Mouse (Mus musculus): ENCODE data around the gene Stox2. TPM values are rescaled to one million over a fixed set of nuclear protein-coding genes. Genes with fewer than 3 reads are reported as not detected.

Gene Stox2
- total RNA-seq, 2 experiments from 2014 or later, result 9.4 to 10.5 TPM

DNA sequence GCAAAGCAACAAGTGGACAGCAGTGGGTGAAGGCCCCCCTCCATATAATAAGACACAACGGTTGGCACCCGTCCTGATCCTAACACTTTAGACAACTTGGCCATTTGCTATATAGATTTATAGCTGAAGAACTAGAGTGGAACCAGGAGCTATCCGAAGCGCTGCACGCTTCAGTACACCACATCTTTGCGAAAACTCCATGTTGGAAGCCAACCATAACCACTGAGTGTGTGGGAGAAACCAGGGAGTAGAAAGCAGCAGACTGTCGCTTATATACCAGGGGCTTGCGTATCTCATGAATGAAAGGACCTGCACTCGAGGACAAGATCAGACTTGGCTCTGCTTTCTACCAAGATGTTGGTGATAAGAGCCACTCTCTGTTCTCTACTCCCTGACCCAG lies 234.0 kb downstream of the Stox2 start:
- intact Hi-C loops (cut with DNase I; ENCODE audit: low total_unique reads), result no loop called here
- DNase-seq, result no peak

DNA sequence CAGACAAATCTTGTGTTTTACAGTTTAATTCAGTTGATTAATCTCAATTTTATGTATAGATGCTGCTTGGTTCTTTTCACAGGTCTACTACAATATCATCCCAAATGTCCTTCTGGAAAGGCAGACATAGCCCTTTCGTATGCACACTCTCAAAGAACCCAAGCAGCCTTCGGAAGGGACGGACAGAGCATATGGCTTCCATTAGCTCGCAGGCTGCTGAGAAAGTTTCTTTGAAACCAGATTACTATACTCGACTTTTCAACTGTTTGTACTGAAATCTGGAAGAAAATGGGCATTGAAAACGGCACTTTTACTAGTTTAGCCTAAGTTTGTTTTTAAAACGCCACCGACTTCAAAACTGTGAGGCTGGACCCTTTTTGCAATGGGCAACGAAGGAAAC lies 234.9 kb downstream of the Stox2 start:
- intact Hi-C loops (cut with DNase I; ENCODE audit: low total_unique reads), result no loop called here
- no peak for DNase-seq

DNA sequence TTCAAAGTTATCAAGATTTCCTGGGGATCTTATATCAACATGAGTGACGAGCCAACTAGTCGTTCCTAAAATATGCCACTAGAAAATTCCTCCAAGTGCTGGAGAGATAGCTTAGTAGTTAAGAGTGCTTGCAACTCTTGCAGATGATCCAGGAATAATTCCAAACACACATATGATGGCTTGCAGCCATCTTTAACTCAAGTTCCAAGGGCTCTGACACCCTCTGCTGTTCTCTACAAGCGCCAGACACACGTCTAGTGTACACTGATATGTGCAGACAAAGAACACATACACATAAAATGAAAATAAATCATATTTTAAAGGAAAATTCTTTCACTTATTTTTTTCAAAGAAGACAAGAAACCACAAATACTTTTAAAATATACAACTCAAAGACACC lies 237.9 kb downstream of the Stox2 start:
- no peak for DNase-seq
- intact Hi-C loops (cut with DNase I; ENCODE audit: low total_unique reads), result no loop called here

DNA sequence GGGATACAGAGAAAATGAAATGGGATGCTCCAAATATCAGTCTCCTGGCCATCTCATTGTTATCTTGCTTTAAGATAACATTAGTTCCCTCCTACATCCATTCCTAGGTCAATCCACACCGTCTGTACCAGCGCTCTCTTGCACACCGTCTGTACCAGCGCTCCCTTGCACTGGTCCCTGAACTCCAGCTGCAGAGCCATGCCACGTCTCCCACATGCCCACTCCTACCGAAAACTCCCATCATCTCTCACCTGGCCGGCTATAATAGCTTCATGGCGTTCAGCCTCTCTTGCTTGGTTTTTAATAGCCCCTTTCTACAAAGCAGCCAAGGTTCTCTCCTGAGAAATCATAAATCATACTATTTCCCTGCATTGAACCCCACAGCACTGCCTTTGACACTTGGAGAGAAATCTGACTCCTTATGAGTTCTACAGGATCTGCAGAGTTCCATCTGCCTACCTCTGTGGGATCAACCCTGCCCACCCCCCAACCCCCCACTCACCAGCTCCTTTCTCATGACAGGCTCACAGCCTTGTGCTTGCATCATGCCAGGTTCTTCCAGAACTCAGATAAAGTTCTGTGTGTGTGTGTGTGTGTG lies 239.4 kb downstream of the Stox2 start:
- no peak for DNase-seq
- intact Hi-C loops (cut with DNase I; ENCODE audit: low total_unique reads), result no loop called here

DNA sequence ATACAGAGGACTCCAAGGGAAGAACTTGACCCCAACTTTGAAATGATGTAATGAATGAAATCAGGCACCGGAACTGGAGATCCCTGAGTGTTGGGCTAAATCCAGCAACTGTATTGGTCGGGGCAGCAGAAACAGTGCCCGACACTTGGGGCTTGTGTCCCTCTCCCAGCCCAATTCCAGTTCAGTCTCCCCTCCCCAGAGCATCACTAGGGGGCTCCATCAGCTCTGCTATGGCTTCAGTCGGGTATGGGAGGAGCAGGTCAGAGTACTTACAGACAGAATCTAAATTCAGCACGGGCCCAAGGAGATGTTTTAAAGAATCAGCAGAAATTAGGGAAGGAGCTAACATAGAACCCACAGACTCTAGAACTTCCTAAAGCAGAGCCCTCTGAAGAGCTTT lies 240.7 kb downstream of the Stox2 start:
- no peak for DNase-seq
- intact Hi-C loops (cut with DNase I; ENCODE audit: low total_unique reads), result no loop called here

DNA sequence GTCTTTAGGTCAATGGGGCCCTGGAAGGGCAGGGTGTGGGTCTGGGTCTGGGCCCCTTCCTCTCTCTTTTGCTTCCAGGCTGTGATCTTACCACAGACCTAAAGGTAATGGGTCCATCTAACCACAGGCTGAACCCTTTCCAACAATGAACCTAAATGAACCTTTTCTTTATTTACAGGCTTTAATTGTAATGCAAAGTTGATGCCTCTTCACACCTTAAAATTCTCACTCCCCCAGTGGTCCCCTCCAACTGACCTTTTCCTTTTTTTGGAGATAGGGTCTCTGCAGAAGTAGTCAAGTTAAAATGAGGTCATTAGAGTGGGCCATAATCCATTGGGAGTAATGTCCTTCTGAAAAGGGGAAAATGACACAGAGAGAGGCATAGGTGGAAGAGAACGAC lies 249.8 kb downstream of the Stox2 start:
- intact Hi-C loops (cut with DNase I; ENCODE audit: low total_unique reads), result no loop called here
- no peak for DNase-seq

DNA sequence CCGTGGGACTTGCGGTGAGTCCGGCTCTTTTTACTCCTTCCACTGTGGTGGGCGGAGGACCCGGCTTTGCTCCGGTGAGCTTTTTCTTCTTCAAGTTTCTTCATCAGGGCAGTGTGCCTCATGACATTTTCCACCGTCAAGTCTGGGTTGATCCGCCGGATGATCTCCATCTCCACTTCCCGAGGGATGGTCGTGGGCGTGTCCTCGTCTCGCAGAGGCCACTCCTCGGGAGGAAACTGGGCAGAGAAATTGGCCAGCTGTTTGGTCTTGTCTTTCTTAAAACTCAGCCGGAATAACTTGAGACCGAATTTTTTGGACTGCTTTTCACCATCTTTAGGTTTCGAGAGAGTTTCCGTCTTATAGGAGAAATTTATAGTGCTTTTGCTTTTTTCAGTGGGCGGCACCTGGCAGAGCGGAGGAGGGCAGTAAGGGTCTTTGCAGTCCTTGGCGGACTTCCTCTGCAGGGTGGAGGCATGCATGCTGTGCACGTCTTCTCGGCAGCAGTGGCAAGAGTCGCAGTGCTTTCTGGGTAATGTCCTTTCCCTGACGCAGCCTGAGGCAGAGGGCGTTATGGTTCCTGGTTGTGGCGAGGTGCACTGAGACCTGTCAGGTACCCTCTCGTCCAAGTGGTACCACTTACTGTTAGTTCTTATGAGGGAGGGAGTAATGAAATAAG lies 252.7 kb downstream of the Stox2 start:
- DNase-seq, result no peak
- intact Hi-C loops (cut with DNase I; ENCODE audit: low total_unique reads), result no loop called here

DNA sequence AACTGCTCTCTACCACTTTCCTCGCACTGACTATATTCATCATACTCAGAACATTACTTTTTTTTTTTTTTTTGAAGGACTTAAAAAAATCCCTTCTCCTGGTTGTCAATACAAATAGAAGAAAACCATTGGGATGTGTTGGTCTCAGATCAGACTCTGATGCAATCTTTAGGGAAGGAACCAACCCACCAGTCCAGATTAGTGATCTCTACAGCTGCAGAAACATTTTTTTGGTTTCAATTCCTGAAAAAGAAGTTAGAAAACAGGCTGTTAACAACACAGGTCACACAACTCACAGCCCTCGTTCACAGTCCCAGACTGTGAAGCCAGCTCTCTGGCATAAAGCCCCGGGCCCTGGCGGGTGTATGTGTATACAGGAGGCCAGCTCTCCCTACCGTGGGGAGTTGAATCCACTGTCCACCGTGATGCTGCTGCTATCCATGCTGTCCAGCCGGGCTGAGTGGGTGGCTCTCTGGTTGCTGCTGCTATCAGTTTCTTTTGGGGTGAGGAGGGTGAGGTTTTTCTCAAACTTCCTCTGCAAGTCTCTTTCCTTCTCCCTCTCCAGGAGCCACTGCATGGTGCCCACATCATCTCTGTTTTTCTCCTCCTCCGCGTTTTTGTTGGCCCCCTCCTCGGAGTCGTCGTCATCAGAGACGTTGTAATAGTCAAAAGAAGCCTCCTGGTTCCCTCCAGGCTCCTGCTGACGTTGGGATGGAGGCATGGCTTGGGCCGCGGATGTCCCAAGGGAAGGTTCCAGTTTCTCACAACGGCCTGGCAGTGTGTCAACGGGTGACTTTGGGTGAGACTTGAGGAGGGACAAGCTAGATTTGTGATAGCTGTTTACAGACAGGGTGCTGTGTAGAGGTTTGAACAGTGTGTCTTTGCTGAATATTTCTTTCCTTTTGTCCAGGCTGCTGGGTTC lies 254.5 kb downstream of the Stox2 start:
- DNase-seq, result peak; percentile 69
- intact Hi-C loops (cut with DNase I; ENCODE audit: low total_unique reads), result no loop called here

DNA sequence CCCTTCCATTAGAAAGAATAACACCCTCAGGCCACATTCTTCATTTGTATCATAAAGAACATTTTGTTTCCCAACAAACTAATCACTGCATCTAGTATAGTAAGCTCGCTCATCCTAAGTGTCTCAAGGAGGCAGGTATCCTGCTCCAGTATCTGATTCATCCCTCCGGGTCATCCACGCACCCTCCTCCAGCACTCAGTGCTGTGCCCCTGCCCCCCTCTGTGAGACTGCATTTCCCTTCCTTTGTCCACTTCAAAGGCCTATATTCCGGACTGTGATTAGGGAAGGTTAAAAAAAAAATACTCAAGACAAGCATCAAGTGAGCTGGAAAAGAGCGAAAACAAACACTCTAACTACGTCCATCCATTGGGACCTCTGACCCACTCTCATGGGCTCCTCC lies 260.8 kb downstream of the Stox2 start:
- intact Hi-C loops (cut with DNase I; ENCODE audit: low total_unique reads), result no loop called here
- no peak for DNase-seq

DNA sequence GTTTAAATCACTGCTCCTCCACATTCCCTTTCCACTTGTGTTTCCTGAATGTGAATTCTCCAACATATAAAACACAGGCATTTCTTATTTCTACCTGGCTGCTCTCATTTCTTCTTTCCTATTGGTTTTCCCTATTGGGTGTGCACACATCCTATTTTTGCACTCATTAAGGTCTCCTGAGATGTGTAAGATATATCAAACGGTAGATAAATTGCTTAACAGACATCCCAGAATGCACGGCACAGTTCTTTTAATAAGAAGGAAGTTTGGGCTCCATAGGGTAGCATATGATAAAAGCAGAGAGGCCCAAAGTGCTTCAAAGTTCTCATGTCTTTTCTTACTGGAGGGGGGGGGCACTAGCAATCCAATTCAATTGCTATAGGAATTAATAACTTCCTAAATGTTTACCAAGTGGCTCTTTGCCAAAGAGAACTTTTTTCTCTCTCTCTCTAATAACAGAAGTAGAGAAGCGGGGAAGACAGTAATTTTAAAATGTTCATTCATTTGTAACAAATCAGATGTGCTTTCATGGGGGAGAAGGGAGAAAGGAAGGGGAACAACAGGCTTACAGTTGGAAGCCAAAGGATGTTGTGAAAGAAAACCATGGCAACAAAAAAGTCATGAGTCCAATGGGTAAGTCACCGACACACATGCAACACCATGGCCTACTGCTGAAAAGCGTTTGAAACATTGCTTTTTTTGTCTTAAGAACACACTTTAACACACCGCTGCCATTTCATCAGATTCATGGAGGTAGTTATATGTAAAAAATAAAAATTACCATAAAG lies 263.2 kb downstream of the Stox2 start:
- intact Hi-C loops (cut with DNase I; ENCODE audit: low total_unique reads), result no loop called here
- no peak for DNase-seq

DNA sequence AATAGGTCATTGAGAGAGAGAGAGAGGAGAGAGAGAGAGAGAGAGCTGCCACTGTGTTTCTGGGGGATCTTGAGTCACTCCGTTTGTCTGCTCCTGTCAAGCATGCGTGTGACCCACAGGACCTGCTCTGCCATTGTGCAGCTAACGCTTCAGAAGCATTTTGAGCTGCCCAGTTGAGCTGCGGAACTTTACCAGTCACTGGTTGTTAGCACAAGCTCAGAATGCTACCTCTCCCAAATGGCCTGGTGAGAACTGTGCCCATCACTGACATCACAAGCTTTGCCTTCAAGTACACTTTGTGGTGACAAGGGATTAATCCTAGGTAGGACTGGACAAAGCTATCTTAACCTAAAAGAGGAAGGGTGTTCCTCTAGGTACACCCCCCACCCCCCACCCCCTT lies 263.9 kb downstream of the Stox2 start:
- DNase-seq, result no peak
- intact Hi-C loops (cut with DNase I; ENCODE audit: low total_unique reads), result no loop called here

DNA sequence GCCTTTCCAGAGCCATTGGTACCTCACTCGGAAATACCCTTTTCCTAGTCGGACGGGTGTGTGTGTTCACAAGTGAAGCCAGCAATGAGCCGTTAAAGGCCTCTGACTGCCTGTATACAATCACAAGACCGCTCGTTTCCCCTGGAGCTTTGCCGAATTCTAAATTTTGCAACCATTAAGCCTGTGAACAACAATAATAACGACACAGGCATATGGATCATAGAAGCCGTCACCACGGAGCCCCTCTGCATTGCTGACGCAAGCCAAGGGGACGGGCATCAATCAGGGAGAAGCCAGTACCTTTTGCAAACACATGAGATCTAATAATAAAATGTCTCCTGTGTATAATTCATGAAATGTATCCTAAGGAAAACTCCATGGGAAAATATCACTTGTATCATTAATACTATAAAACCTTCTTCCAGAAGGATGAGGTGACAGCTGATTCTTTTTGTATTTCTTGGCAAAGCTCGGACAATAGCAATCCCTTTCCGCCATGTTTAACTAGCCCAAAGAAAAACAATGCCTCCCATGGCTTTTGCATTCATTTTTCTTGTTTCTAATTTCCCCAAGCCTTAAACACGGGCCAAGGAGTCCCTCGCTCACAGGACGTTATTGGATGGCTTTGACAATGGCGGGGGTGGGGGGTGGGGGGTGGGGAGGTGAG lies 265.0 kb downstream of the Stox2 start:
- intact Hi-C loops (cut with DNase I; ENCODE audit: low total_unique reads), result no loop called here
- no peak for DNase-seq

DNA sequence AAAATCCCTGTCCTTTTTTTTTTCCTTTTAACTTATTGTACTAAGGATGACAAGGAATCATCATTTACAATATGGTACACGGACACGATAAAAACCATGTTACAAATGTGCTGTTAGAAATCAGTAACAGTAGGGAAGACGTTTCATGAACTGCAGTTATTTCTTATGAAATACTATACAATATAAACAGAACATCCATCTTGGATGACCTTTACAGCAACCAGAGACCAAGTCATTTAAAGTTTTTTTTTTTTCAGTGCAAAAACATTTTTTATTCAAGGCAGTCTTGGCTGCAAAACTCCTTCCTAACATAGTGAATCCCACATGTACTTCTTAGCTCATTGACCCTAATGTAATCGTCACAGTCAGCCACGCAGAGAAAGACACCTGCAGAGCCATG lies 266.0 kb downstream of the Stox2 start:
- intact Hi-C loops (cut with DNase I; ENCODE audit: low total_unique reads), result no loop called here
- DNase-seq, result no peak

DNA sequence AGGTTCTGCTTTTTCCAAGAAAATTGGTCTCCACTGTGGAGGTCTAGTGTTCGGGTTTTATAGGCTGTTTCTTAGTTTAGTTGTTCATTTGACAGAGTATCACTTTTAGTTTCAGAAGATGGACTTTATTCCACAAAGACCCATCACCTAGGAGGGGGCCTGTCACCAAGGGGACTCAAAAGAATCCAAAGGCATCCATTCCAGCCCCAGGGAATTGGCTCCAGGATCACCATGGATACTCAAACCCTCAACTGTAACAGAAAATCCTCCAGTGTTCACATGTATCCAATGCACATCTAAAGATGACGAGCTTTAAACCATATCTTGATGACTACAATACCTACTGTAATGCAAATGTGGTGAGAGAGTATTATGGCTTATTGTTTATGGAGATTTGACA lies 267.4 kb downstream of the Stox2 start:
- intact Hi-C loops (cut with DNase I; ENCODE audit: low total_unique reads), result no loop called here
- no peak for DNase-seq

DNA sequence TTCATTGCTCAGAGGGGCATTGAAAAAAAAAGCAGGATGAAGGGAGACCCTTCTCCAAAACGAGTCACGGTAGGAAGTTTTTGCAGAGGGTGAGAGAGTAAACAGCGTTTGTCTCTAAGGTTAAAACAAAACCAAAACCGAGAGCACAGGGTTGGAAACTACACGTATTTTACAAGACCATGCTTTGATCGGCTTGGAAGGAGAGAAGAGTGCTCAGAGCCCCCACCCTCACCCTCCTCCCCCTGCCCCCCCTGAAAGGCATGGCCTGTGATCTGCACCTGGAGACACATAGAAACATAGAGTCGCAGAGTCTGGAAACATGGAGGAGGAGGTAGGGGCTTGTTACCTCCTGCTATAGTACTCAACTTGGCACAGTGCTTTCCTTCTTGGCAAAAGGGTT lies 272.3 kb downstream of the Stox2 start:
- intact Hi-C loops (cut with DNase I; ENCODE audit: low total_unique reads), result no loop called here
- DNase-seq, result no peak

DNA sequence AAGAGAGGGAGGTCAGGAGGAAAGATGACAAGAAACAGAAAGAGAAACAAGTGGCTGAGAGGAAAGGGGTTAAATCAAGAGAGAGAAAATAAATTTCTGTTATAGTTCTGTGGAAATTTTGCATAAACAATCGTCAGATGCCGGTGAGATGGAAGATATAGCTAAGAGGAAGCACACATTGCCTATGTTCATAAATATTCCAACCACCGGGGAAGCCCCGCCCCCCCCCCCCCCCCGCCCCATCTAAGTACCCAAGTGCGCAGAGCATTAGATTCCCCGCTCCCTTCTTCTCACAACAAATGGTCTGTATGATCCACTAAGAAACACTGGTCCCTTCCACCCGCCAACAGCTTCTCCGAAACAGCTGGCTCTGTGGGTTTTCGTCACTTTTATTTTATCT lies 273.3 kb downstream of the Stox2 start:
- intact Hi-C loops (cut with DNase I; ENCODE audit: low total_unique reads), result no loop called here
- DNase-seq, result no peak

DNA sequence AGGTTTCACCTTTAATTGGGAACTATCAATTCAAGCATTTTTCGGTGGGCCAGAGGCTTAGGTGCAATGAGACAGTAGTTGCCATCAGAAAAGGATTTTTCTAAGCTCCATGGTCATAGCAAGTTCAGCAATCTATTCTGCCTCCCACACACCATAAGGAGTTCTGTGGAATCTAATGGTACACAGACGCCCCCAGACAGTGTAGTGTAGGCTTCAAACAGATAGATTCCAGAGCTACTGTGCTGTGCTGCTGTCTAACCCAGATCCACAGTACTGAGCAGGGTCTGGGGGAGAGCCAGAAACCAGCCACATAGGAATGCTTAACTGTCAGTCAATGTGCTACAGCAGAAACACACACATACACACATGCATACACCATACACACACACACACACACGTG lies 285.5 kb downstream of the Stox2 start:
- DNase-seq, result no peak
- intact Hi-C loops (cut with DNase I; ENCODE audit: low total_unique reads), result no loop called here

DNA sequence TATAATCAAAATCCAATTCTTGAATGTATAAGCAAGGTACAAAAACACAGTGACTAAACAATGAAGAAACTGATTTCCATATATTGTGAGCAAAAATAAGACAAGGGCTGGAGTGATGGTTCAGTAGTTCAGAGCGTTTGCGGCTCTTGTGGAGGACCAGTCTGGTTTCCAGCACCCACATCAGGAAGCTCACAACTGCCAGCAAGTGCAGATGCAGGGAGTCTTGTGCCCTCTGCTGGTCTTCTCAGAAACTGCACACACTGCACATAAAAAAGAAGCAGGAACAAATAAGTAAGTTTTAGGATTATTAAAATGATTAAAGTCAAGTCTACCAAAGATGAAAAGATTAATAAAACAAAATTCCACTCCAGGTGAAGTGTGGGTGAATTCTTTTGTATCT lies 291.6 kb downstream of the Stox2 start:
- intact Hi-C loops (cut with DNase I; ENCODE audit: low total_unique reads), result no loop called here
- no peak for DNase-seq

DNA sequence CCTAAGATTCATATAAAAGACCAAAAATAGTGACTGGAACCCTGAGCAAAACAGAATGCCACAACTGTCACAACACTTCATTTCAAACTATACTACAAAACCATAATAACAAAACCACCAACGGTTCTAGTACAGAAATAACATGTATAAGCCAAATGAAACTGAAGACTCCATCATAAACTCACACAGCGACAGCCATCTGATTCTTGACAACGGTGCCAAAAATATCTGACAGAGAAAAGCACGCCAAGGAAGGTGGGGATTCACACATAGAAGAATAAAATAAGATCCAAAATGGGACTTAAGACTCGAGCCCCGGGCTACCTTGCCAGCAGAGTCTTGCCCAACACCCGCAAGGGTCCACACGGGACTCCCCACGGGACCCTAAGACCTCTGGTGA lies 300.9 kb downstream of the Stox2 start:
- intact Hi-C loops (cut with DNase I; ENCODE audit: low total_unique reads), result no loop called here
- no peak for DNase-seq

DNA sequence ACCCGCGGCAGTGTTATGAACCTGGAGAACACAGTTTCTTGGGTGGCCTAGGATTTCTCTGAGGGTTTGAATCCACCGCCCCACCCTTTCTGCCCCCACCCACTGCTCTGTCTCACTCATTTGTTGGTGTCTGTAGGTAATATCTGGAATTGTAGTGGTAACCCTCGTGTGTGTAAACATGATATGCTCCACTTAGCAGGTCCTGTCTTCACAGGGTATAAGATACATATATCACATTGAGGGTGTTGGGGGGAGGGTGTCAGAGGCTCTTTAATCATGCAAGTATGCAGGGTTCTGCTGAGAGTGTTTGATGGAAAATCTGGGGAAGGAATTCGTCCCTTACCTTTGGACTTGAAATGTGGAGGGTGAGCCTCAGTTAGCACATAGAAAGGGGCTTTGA lies 310.1 kb downstream of the Stox2 start:
- intact Hi-C loops (cut with DNase I; ENCODE audit: low total_unique reads), result no loop called here

More for the DNA sequence above, 310.1 kb downstream of the Stox2 start:
- no peak for DNase-seq
